Mouse (Mus musculus) limb, embryonic 15.5 days (tissue): ENCODE measurements around the gene Gm45234. TPM values are rescaled to one million over a fixed set of nuclear protein-coding genes. Genes with fewer than 3 reads are reported as not detected.

ENCODE experiments used
- ATAC-seq: fragments of 200-750 bp; cut with Nextera tagmentation; 2 replicates; pipeline ENCODE4 v1.8.0; 2017; ENCODE audit warnings: low read depth, moderate TSS enrichment; ENCODE audit not compliant: insufficient number of reproducible peaks, low FRiP score, low TSS enrichment
- H3K27ac ChIP-seq: fragments of 300-500 bp; sonication (generic); 2 replicates; pipeline ENCODE4 v1.5.1; 2015; ENCODE audit warnings: moderate library complexity, mild to moderate bottlenecking, inconsistent platforms
- H3K27me3 ChIP-seq: fragments of 300-500 bp; sonication (generic); 2 replicates; pipeline ENCODE4 v1.6.1; 2015; ENCODE audit warnings: inconsistent platforms
- H3K36me3 ChIP-seq: fragments of 300-500 bp; sonication (generic); 2 replicates; pipeline ENCODE4 v1.6.1; 2015; ENCODE audit warnings: inconsistent platforms
- H3K4me1 ChIP-seq: fragments of 300-500 bp; sonication (generic); 2 replicates; pipeline ENCODE4 v1.6.1; 2015; ENCODE audit warnings: inconsistent platforms
- H3K4me2 ChIP-seq: fragments of 300-500 bp; sonication (generic); 2 replicates; pipeline ENCODE4 v1.6.1; 2015; ENCODE audit warnings: mild to moderate bottlenecking, inconsistent platforms
- H3K4me3 ChIP-seq: fragments of 300-500 bp; sonication (generic); 2 replicates; pipeline ENCODE4 v1.5.1; 2015; ENCODE audit warnings: mild to moderate bottlenecking, inconsistent platforms
- H3K9ac ChIP-seq: fragments of 300-500 bp; sonication (generic); 2 replicates; pipeline ENCODE4 v1.6.1; 2015; ENCODE audit warnings: inconsistent platforms
- H3K9me3 ChIP-seq: fragments of 300-500 bp; sonication (generic); 2 replicates; pipeline ENCODE4 v1.6.1; 2016; ENCODE audit warnings: inconsistent platforms
- WGBS: fragments of 180-500 bp; shearing (Covaris S2); methylation state at CpG from one replicate; pipeline ENCODE4 v1.1.7; 2015; 5-methylcytosine and 5-hydroxymethylcytosine counted together
- polyA plus RNA-seq: library from polyadenylated mRNA; unstranded; fragments of >200 nt; fragmentation: Nextera tagmentation; extraction: Ambion mirVana; gene quantifications from 2 replicates; pipeline ENCODE4 v1.2.1, GENCODE M21; 2015

Gm45234 gene
- polyA plus RNA-seq, 1 experiment from 2014 or later = 0.10 TPM

GRCm38 (mm10) chr6:124759259-124759658, 3.4 kb upstream of the Gm45234 start:
- no peaks in the 10 kb centered on the region for H3K9me3 ChIP-seq
- peak overlapping the region; percentile 58; the same call in 1 of the 2 replicates for H3K4me2 ChIP-seq
- H3K9ac ChIP-seq = no peak overlapping the region
- H3K36me3 ChIP-seq = 0 out of 2 replicates have a peak, but pooled peaks cover 2% of the 10 kb centered on the region
- H3K27ac ChIP-seq = peak overlapping the region; percentile 99
- 3% methylated on average over 5 of the region's 5 CpGs for WGBS
- 0 out of 2 replicates have a peak, but pooled peaks cover 4% of the 10 kb centered on the region for H3K27me3 ChIP-seq
- no peak for ATAC-seq
- peaks cover 37% of the 10 kb centered on the region for H3K4me1 ChIP-seq
- H3K4me3 ChIP-seq = peak overlapping the region; percentile 3

- 41% methylated on average over 2 of the region's 2 CpGs for WGBS
- Histone ChIP-seq H3K27ac (peak overlapping the region; percentile 99), H3K36me3 (peaks cover 2% of the 10 kb centered on the region; the same call in 1 of the 2 replicates), H3K4me2 (peak overlapping the region; percentile 58; the same call in 1 of the 2 replicates), H3K4me3 (peak overlapping the region; percentile 3), H3K27me3 (0 out of 2 replicates have a peak, but pooled peaks cover 4% of the 10 kb centered on the region), H3K9ac (no peak overlapping the region), H3K9me3 (no peaks in the 10 kb centered on the region), H3K4me1 (peaks cover 42% of the 10 kb centered on the region)
- no peak for ATAC-seq
These were observed 3.0 kb upstream of the Gm45234 start for GRCm38 (mm10) chr6:124758849-124759232.

GRCm38 (mm10) chr6:124757909-124758848, 2.4 kb upstream of the Gm45234 start:
- H3K9ac ChIP-seq = peak overlapping the region; percentile 98
- 37% methylated on average over 5 of the region's 5 CpGs for WGBS
- peak; percentile 4; the same call in 1 of the 2 replicates for ATAC-seq

GRCm38 (mm10) chr6:124757351-124757880, 1.6 kb upstream of the Gm45234 start:
- 6% methylated on average over 5 of the region's 5 CpGs for WGBS
- H3K9ac ChIP-seq = peak overlapping the region; percentile 98
- peak overlapping the region; percentile 58 for H3K4me2 ChIP-seq
- no peaks in the 10 kb centered on the region for H3K27me3 ChIP-seq
- peaks cover 3% of the 10 kb centered on the region for H3K36me3 ChIP-seq
- H3K9me3 ChIP-seq = no peaks in the 10 kb centered on the region
- H3K4me1 ChIP-seq = peaks cover 48% of the 10 kb centered on the region
- H3K4me3 ChIP-seq = peak overlapping the region; percentile 78
- H3K27ac ChIP-seq = peak overlapping the region; percentile 99
- no peak for ATAC-seq

More at GRCm38 (mm10) chr6:124757909-124758848, 2.4 kb upstream of the Gm45234 start:
- Histone ChIP-seq H3K4me1 (peaks cover 48% of the 10 kb centered on the region), H3K36me3 (peaks cover 5% of the 10 kb centered on the region), H3K9me3 (no peaks in the 10 kb centered on the region), H3K27me3 (no peaks in the 10 kb centered on the region), H3K4me2 (peak overlapping the region; percentile 58), H3K4me3 (peak overlapping the region; percentile 78), H3K27ac (peak overlapping the region; percentile 99)

- Histone ChIP-seq H3K4me2 (peak overlapping the region; percentile 58), H3K27ac (peak overlapping the region; percentile 99), H3K4me3 (peak overlapping the region; percentile 78), H3K9ac (peak overlapping the region; percentile 98), H3K9me3 (no peaks in the 10 kb centered on the region), H3K27me3 (no peaks in the 10 kb centered on the region), H3K4me1 (peaks cover 48% of the 10 kb centered on the region), H3K36me3 (peaks cover 3% of the 10 kb centered on the region)
- peak; percentile 83 for ATAC-seq
- under 1% methylated on average over 42 of the region's 54 CpGs for WGBS
These were observed 980 bp upstream of the Gm45234 start for GRCm38 (mm10) chr6:124756652-124757350.

GRCm38 (mm10) chr6:124755306-124755705, 515 bp downstream of the Gm45234 start:
- no peaks in the 10 kb centered on the region for H3K27me3 ChIP-seq
- no peak for ATAC-seq
- H3K4me1 ChIP-seq = peaks cover 48% of the 10 kb centered on the region
- H3K9me3 ChIP-seq = no peaks in the 10 kb centered on the region
- H3K4me2 ChIP-seq = peak overlapping the region; percentile 62
- H3K4me3 ChIP-seq = peak overlapping the region; percentile 78
- 0% methylated on average over 3 of the region's 3 CpGs for WGBS
- H3K27ac ChIP-seq = peak overlapping the region; percentile 99
- H3K36me3 ChIP-seq = peaks cover 7% of the 10 kb centered on the region
- H3K9ac ChIP-seq = peak overlapping the region; percentile 98

- 83% methylated on average over 2 of the region's 2 CpGs for WGBS
These were observed 2.0 kb downstream of the Gm45234 start for GRCm38 (mm10) chr6:124753861-124754260.

DNA sequence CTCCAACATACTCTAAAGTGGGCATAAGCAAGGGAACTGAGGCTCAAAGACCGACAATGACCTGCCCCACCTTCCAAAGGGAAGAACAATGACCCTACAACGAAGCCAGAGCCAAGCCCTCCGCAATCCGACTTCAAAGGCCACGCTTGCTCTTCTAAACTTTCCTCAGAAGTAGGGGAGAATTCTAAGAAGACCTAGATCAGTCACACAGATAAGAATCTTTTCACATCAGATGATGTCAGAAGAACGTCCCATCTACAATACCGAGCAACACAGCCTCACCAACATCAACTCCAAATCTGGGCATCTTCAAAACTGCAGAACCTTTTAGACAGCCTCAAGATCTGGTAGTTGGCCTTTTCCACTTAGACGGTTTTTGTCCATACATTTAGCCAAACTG, 5.4 kb downstream of the Gm45234 start:
- H3K9ac ChIP-seq = no peak overlapping the region
- no peak overlapping the region for H3K4me3 ChIP-seq
- H3K36me3 ChIP-seq = peaks cover 43% of the 10 kb centered on the region
- H3K4me2 ChIP-seq = no peak overlapping the region
- H3K9me3 ChIP-seq = no peaks in the 10 kb centered on the region
- peaks cover 39% of the 10 kb centered on the region for H3K4me1 ChIP-seq
- no peaks in the 10 kb centered on the region for H3K27me3 ChIP-seq
- 80% methylated on average over 8 of the region's 8 CpGs for WGBS
- H3K27ac ChIP-seq = no peak overlapping the region
- no peak for ATAC-seq

More at GRCm38 (mm10) chr6:124753861-124754260, 2.0 kb downstream of the Gm45234 start:
- ATAC-seq = no peak
- H3K4me2 ChIP-seq = no peak overlapping the region
- H3K36me3 ChIP-seq = peaks cover 19% of the 10 kb centered on the region
- H3K4me3 ChIP-seq = no peak overlapping the region
- no peaks in the 10 kb centered on the region for H3K27me3 ChIP-seq
- H3K9me3 ChIP-seq = no peaks in the 10 kb centered on the region
- peaks cover 41% of the 10 kb centered on the region for H3K4me1 ChIP-seq
- no peak overlapping the region for H3K27ac ChIP-seq
- H3K9ac ChIP-seq = no peak overlapping the region

DNA sequence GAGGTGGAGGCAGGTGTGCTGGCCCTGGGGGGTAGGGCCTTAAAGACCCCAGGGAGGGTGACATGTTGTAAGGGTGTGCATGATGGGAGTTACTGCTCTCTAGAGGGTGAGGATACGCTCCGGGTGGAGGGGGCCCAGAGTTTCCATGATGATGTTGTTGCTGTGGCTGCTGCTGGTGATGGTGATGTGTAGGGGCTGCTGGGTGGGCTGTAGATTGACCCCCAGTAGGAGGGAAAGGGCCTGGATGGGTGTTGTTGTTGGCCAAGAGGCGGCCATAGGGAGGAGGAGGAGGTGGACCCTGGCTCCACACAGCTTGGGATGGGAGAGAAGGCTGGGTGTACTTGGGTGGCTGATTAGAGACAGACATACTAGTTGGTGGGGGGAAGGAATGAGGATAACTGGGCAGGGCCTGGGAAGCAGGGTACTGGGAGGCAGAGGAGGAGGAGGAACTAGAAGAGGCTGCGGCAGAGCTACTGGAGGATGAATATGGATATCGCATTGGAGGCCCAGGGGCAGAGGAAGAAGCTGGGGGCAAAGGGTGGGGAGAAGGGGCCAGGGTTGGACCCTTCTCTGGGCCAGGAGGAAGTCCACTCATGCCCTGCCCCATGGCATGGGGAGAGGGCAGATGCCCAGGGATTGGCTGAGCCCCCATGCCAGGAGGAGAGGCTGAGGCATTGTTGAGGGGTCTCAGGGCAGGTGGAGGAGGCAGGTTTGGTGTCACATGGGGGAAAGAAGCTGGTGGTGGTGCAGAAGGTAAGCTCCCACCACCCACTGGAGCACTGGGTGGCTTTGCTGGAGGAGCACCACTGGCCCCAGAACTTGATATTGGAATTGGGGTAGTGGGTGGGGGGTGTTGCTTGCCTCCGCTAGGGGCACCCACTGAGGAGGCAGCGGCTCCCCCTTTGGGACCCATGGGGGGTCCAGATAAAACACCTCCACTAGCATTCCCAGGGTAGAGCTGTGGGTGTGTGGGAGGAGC, 8.9 kb downstream of the Gm45234 start:
- no peak for ATAC-seq
- no peak overlapping the region for H3K9ac ChIP-seq
- H3K4me1 ChIP-seq = peaks cover 31% of the 10 kb centered on the region
- H3K27me3 ChIP-seq = no peaks in the 10 kb centered on the region
- peak overlapping the region; percentile 88 for H3K27ac ChIP-seq
- peak overlapping the region; percentile 94 for H3K4me2 ChIP-seq
- no peaks in the 10 kb centered on the region for H3K9me3 ChIP-seq
- peak overlapping the region; percentile 53 for H3K4me3 ChIP-seq
- 87% methylated on average over 7 of the region's 7 CpGs for WGBS
- H3K36me3 ChIP-seq = peaks cover 65% of the 10 kb centered on the region

DNA sequence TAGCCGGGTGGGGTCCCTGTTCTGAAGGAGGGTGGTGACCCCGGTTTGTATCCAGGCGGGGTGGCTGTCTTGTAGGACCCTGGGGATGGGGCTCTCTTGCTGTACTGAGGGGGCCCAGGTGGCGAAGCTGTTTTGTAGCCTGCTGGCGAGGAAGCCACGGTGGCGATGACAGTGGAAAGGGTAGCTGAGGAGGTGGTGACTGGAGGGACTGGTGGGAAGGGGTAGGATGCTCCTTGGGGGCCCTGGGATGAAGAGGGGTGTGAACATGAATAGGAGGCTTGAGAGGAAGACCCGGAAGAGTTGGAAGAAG, 9.6 kb downstream of the Gm45234 start:
- ATAC-seq = no peak
- Histone ChIP-seq H3K9ac (peak overlapping the region; percentile 65), H3K27ac (peak overlapping the region; percentile 88), H3K4me2 (peak overlapping the region; percentile 94), H3K4me3 (peak overlapping the region; percentile 53), H3K36me3 (peaks cover 63% of the 10 kb centered on the region), H3K9me3 (no peaks in the 10 kb centered on the region), H3K4me1 (peaks cover 36% of the 10 kb centered on the region), H3K27me3 (no peaks in the 10 kb centered on the region)
- 17% methylated on average over 8 of the region's 8 CpGs for WGBS
